Mouse (Mus musculus) embryonic stem cell, embryonic (primary cell): ENCODE data around the gene Trp53i13.

Source experiments
- CTCF ChIA-PET, 4 experiments: fragments of 300-600 bp in 2 of 4; fragments of 350-600 bp in 2 of 4; sonication (Branson Sonifier 250); formaldehyde crosslinking; loops; one replicate each; lab custom pipeline; 2022; ENCODE audit warnings: inconsistent platforms in 2 of 4; lab: Charles Lee
- POLR2A ChIA-PET, 4 experiments: fragments of 300-600 bp in 2 of 4; fragments of 350-600 bp in 2 of 4; sonication (Branson Sonifier 250); formaldehyde crosslinking; loops; one replicate each; lab custom pipeline; 2022; ENCODE audit warnings: antibody characterized with exemption in 4 of 4, inconsistent platforms in 1 of 4; lab: Charles Lee

Trp53i13 gene

DNA sequence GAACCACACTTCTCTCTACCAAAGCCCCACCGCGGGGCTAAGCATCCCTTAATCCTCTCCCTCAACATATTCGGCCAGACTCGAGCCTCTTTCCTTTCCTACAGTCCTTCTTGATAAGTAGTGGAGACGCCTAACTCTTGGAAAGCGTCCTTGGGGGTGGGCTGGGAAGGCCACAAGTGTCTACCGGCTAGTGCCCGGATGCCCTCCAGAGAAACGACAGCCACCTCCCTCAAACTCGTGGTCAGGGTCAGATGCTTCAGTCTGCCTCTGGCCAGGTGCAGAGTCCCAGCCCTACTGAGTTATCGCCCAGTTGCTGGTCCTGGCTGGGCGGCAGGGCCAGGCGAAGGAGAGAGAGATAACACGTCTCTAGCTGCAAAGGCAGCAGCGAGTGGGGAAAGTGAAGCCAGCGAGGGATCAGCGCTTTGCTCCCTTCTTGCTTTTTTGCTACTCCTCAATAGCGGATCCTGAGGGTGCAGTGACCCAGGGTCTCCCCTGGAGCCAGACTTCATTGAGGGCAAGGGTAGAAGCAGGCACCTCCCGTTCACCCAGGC is 1.4 kb downstream of the Trp53i13 start:
- ChIA-PET POLR2A (interaction anchor here (0.5 to 16.4 kb wide), 30 partner anchors 10 to 751 kb away, joined by 3 to 210 read pairs (median 4); partner anchors contain the start of genes Git1 (in 3 of the 4), Ankrd13b (in 2 of the 4), Taok1 (in 2 of the 4) and Gosr1 (in 1 of the 4)), CTCF (interaction anchor here in 3 of 4 experiments (1.0 to 6.4 kb wide), 9 partner anchors 11 to 47 kb away, joined by 3 to 32 read pairs (median 4); partner anchors contain the start of gene Git1 (in 2 of the 3))

DNA sequence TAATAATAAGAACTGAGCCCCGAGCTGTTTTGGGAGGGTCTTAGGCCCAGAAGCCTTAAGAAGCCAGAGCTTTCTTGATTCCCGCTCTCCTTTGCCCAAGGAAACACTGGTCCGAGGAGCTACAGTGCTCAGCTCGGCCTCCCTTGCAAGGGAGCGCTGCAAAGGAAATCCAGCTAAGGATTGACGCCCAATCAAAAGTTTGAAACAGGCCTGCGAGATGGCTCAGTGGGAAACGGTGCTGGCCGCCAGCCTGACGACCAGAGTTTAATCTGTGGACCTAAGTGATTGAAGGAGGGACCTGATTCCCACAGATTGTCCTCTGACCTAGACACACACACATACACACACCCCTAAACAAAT is 2.0 kb downstream of the Trp53i13 start:
- ChIA-PET CTCF (interaction anchor here in 3 of 4 experiments (1.1 to 6.4 kb wide), 8 partner anchors 11 to 47 kb away, joined by 3 to 32 read pairs (median 4); partner anchors contain the start of gene Git1 (in 2 of the 3)), POLR2A (interaction anchor here (0.5 to 16.4 kb wide), 26 partner anchors 8 to 847 kb away, joined by 3 to 210 read pairs (median 4); partner anchors contain the start of genes Ankrd13b (in 2 of the 4), Git1 (in 2 of the 4) and Taok1 (in 2 of the 4))

DNA sequence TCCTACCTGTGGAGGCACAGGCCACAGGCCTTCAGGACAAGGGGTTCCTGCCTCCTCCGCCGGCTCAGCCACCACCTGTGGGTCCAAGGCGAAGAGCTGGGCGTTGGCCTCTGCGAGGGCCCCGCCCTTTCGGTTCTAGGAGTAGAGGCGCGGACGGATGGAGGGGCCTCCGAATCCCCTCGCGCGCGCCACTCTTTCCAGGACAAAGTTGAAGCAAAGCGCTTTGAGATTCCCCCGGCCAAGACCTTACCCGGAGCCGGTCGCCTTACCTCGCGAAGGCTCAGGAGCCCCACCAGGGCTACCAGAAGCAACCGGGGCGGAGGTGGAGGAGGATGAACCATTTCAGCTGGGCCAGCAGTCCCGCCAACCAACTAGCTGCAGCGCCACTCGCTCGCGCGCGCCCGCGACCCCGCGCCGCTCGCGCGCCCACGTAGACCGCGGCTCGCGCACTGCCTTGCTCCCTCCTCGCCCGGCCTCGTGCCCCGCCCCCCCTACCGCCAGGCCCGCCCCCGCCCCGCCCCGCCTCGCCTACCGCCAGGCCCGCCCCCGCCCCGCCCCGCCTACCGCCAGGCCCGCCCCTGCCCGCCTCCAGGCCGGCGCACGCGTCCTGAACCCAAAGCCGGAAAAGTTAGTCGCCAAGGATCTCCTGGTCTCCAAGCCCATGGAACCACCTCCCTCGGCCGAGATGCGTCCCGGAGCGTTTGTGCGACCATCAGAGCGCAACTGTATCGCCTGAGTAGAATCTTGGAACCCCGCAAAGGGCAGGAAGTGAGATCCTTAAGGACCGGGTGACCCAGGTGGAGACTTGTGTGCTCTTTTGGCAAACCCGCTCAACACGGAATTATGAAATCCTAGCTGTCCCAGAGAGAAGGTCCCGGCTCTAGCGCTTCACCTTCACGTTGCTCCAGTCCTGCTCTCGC is 2.6 kb downstream of the Trp53i13 start:
- CTCF ChIA-PET: interaction anchor here in 3 of 4 experiments (0.5 to 6.4 kb wide), 12 partner anchors 9 to 469 kb away, joined by 3 to 32 read pairs (median 4); partner anchors contain the start of gene Git1 (in 1 of the 3)
- POLR2A ChIA-PET: interaction anchor here (0.6 to 16.4 kb wide), 30 partner anchors 8 to 847 kb away, joined by 3 to 210 read pairs (median 4); partner anchors contain the start of genes Ankrd13b (in 3 of the 4), Taok1 (in 3 of the 4), Git1 (in 2 of the 4) and Coro6 (in 1 of the 4)

DNA sequence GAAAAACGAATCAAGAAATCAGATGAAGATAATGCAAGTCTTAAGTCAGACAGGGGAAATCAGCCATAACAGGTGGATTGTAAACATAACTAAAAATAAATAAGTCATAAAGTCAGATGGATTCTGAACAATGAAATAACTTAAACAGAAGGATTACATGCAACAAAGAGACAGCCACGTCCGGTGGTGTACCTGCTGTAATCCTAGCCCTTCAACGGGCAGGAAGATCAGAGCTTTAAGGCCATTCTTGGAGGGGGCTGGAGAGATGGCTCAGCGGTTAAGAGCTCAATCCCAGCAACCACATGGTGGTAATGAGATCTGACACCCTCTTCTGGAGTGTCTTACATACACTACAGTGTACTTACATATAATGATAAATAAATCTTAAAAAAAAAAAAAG is 4.4 kb downstream of the Trp53i13 start:
- ChIA-PET POLR2A (interaction anchor here in 3 of 4 experiments (0.5 to 16.4 kb wide), 8 partner anchors 10 to 97 kb away, joined by 3 to 210 read pairs (median 4); partner anchors contain the start of genes Git1 (in 2 of the 3), Ankrd13b (in 1 of the 3) and Taok1 (in 1 of the 3)), CTCF (interaction anchor here in 2 of 4 experiments (0.7 to 6.4 kb wide), 3 partner anchors 10 to 16 kb away, joined by 4 to 32 read pairs (median 4); no protein-coding TSS in a partner anchor)

DNA sequence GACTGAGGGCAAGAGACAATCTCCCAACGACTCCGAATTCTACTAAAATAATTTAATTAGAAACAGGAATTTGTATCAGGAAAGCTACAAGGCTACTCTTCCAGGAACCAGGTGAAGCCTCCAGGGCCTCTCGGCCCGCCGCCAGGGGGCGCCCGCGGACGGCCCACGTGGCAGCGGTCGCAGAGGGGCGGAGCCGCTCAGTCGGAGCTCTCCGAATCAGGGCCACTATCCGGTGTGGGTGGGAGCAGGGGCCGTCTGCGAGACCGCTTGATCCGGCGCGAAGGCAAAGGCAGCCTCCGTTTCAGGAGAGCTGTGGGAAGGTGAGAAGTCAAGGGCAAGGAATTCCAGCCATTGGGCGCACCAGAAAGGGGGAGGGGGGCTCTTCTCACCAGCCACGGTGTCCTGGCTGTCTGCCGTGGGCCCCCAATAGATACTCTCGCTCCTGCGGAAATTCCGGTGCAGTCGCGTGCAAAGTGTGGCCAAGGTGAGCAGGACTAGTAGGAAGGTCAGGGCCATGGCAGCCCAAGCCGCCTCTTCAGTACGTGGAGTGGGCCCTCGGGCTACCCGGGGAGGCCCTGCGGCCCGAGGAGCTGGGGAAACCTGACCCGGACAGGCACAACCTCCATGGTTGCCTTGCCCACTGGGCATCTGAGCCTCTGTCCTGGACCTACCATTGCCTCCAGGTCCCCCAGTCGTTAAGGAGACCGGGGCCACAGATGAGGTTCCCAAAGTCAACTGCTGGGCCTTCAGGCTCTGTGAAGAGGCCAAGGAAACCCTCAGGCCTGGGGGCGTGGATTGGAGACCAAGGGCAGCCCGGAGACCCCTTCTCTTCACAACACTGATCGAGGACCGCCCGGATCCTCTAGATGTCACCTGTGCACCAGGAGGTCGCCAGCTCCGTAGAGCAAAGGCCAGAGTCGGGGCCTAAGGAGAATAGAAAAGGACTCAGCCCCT is 7.4 kb downstream of the Trp53i13 start:
- CTCF ChIA-PET: interaction anchor here (0.5 to 4.8 kb wide), 63 partner anchors 8 to 971 kb away, joined by 3 to 84 read pairs (median 4); partner anchors contain the start of genes Ankrd13b (in 3 of the 4), Git1 (in 3 of the 4), Gm10392 (in 1 of the 4) and Nek8 (in 1 of the 4)
- POLR2A ChIA-PET: interaction anchor here (0.5 to 16.4 kb wide), 38 partner anchors 8 to 474 kb away, joined by 3 to 210 read pairs (median 4); partner anchors contain the start of genes Git1 (in 4 of the 4), Taok1 (in 3 of the 4), Ankrd13b (in 2 of the 4) and Gm10392 (in 1 of the 4)

DNA sequence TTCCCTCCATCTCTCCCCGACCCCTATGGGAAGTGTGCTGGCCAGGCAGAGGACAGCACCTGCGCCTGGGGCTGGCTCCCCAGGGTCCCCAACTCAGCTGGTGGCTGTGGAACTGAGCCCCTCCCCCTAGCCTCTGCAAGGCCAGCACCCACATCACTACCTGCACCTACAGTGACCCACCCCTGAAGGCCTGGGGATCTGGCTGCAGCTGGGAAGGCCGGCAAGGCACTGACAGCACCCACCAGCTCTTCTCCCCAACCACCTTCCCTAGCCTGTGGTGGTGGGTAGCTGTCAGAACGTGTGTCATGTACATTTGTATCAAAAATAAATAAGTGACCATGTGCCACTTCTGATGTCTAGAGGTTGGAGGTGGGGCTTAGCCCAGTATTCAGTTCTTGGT is 8.4 kb downstream of the Trp53i13 start:
- ChIA-PET POLR2A (interaction anchor here (0.5 to 16.4 kb wide), 32 partner anchors 8 to 475 kb away, joined by 3 to 210 read pairs (median 4); partner anchors contain the start of genes Git1 (in 4 of the 4), Ankrd13b (in 2 of the 4), Taok1 (in 2 of the 4) and Gm10392 (in 1 of the 4)), CTCF (interaction anchor here (0.5 to 4.8 kb wide), 50 partner anchors 7 to 996 kb away, joined by 3 to 84 read pairs (median 4); partner anchors contain the start of genes Ankrd13b (in 3 of the 4), Git1 (in 2 of the 4), Gm10392 (in 1 of the 4) and Nek8 (in 1 of the 4))

DNA sequence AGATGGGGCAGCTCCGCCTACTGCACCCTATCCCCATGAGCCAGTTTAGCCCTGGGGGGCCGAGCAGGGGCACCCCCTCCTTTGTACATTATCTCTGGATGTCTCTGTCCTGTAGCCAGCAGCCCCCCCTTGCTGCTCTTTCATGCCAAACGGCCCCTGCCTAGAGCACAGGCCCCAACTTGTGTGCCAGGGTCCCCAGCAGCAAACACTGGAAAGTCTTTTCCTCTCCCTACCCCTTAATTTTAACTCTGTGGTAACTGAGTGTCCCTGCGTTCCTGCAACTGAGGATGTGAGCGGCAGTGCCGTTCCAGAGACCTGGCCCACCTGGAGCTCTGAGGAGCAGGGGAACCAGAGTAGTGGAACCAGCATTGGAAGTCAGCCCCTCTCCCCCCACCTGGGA is 8.8 kb downstream of the Trp53i13 start:
- POLR2A ChIA-PET: interaction anchor here in 3 of 4 experiments (0.6 to 16.4 kb wide), 10 partner anchors 9 to 475 kb away, joined by 3 to 210 read pairs (median 5); partner anchors contain the start of genes Ankrd13b (in 2 of the 3), Git1 (in 1 of the 3), Phf12 (in 1 of the 3) and Taok1 (in 1 of the 3)
- CTCF ChIA-PET: interaction anchor here (0.5 to 4.8 kb wide), 14 partner anchors 9 to 988 kb away, joined by 3 to 84 read pairs (median 5); partner anchors contain the start of genes Git1 (in 2 of the 4), Ankrd13b (in 1 of the 4) and Gm10392 (in 1 of the 4)

DNA sequence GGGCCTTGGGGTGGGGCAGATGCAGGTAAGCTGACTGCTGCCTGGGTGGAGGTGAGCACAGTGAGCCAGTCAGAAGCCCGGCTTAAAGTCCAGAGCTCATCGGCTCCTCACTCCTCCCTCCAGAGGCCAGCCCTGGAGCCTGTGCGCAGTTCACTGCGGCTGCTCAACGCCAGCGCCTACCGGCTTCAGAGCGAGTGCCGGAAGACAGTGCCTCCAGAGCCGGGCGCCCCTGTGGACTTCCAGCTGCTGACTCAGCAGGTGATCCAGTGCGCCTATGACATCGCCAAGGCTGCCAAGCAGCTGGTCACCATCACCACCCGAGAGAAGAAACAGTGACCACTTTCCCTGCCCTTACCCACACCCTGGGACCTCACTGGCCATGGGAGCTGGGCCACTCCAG is 9.5 kb downstream of the Trp53i13 start:
- CTCF ChIA-PET: interaction anchor here in 2 of 4 experiments (0.5 to 4.8 kb wide), 8 partner anchors 8 to 987 kb away, joined by 3 to 84 read pairs (median 4); partner anchors contain the start of genes Ankrd13b (in 1 of the 2) and Git1 (in 1 of the 2)

DNA sequence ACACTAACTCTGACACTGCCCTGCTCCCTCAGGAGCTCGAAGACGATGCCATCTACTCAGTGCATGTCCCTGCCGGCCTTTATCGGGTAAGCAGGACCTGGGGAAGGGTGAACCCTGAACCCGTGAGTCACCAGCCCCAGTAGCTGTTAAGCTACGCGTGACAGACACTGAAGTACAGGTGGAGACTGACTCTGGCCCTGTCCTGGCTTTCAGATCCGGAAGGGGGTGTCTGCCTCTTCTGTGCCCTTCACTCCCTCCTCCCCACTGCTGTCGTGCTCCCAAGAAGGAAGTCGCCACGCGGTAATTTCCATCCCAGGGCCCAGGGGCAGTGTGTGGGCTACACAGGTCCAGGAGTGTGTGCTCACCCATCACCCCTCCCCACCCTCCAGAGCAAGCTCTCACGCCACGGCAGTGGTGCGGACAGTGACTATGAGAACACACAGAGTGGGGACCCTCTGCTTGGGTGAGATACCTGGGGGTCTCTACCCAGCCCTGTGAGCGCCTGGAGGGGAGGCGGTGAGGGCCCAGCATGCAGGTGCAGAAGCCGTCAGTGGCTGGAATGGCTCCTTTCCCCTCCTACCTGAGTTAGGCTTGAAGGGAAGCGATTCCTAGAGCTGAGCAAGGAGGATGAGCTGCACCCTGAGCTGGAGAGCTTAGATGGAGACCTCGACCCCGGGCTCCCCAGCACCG is 10.3 kb downstream of the Trp53i13 start:
- CTCF ChIA-PET: interaction anchor here in 3 of 4 experiments (1.1 to 4.8 kb wide), 4 partner anchors 9 to 38 kb away, joined by 3 to 84 read pairs (median 4); partner anchors contain the start of gene Git1 (in 1 of the 3)
- POLR2A ChIA-PET: interaction anchor here in 2 of 4 experiments (0.9 to 16.4 kb wide), 8 partner anchors 8 to 399 kb away, joined by 3 to 210 read pairs (median 4); partner anchors contain the start of genes Ankrd13b (in 2 of the 2), Git1 (in 2 of the 2), Abhd15 (in 1 of the 2) and Gm10392 (in 1 of the 2)

More for the DNA sequence above, 9.5 kb downstream of the Trp53i13 start:
- POLR2A ChIA-PET: interaction anchor here in 3 of 4 experiments (0.5 to 16.4 kb wide), 11 partner anchors 7 to 879 kb away, joined by 3 to 210 read pairs (median 7); partner anchors contain the start of genes Ankrd13b (in 2 of the 3), Git1 (in 2 of the 3), Abhd15 (in 1 of the 3) and Gm10392 (in 1 of the 3)

DNA sequence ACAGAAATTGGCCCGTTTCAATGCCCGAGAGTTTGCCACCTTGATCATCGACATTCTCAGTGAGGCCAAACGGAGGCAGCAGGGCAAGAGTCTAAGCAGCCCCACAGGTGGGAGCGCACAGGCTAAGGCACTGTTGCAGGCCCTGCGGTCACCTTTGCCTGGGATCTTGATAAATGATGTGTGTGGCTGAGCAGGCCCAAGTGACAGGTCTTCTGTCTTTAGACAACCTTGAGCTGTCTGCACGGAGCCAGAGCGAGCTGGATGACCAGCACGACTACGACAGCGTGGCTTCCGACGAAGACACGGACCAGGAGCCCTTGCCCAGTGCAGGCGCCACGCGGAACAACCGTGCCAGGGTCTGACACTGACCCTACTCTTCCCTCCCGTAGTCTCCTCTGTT is 11.4 kb downstream of the Trp53i13 start:
- ChIA-PET POLR2A (interaction anchor here in 3 of 4 experiments (0.9 to 16.4 kb wide), 9 partner anchors 9 to 400 kb away, joined by 3 to 210 read pairs (median 10); partner anchors contain the start of genes Git1 (in 2 of the 3), Abhd15 (in 1 of the 3), Ankrd13b (in 1 of the 3) and Gm10392 (in 1 of the 3)), CTCF (interaction anchor here in 2 of 4 experiments (0.6 to 4.8 kb wide), 8 partner anchors 8 to 239 kb away, joined by 3 to 84 read pairs (median 3); partner anchors contain the start of gene Git1 (in 1 of the 2))

DNA sequence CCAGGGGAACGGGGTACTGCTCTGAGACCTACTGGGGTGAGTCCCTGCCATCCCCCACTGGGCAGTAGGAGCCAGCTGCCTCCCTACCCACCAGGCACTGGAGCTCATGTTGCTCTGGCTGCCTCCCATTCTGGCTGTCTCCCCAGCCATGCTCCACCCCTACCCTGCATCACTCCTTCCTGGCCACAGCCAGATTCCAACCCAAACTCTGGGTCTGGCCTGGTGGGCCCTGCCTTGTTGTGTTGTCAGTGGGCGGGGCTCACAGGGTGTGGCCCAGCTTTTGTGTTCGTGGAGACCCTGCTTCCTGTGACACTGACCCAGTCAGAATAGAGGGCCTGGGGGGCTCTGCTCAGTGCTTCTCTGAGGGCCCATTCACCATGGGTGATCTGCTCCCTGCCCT is 12.3 kb downstream of the Trp53i13 start:
- CTCF ChIA-PET: interaction anchor here in 3 of 4 experiments (0.7 to 2.5 kb wide), 12 partner anchors 10 to 317 kb away, joined by 3 to 11 read pairs (median 3); partner anchors contain the start of gene Ankrd13b (in 1 of the 3)
- POLR2A ChIA-PET: interaction anchor here (0.7 to 16.4 kb wide), 15 partner anchors 9 to 126 kb away, joined by 3 to 210 read pairs (median 5); partner anchors contain the start of genes Ankrd13b (in 3 of the 4), Git1 (in 3 of the 4), Abhd15 (in 2 of the 4) and Taok1 (in 2 of the 4)

DNA sequence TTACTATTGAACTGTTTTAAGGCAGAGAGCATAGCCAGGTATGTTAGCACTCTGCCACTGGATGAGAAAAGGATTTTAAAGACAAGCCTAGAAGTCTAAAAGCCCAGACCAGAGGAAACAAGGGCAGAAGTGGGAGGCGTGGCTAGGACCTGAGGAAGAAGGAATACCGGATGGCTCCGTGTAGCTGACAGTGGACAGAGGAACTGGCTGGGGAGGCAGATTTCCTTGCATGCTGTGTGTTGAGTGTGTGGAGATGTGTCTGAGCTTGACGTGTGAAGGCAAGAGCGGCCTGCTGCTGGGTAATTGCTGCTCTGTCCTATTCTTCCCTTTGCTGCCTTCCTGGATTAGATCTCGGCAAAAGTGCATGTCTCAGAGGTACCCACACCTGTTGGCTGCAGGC is 13.3 kb downstream of the Trp53i13 start:
- CTCF ChIA-PET: interaction anchor here in 2 of 4 experiments (0.9 to 3.4 kb wide), 8 partner anchors 8 to 318 kb away, joined by 3 to 32 read pairs (median 4); partner anchors contain the start of genes Git1 (in 2 of the 2), Abhd15 (in 1 of the 2), Ankrd13b (in 1 of the 2) and Trp53i13 (in 1 of the 2)

DNA sequence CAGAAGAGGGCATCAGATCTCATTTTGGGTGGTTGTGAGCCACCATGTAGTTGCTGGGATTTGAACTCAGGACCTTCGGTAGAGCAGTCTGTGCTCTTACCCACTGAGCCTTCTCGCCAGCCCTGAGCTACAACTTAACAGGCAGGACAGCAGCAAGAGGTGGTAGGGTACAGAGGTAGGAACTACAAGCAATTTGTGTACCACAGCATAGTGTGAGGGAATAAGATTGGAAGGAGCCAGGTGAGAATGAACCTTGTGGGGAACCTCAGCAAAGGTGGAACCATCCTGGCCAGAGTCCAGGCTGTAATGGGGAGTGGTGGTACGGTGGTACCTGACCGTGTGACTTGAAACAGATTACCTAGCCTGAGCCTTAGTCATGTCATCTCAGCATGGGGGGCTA is 13.8 kb downstream of the Trp53i13 start:
- CTCF ChIA-PET: interaction anchor here (0.5 to 3.4 kb wide), 19 partner anchors 9 to 1656 kb away, joined by 3 to 32 read pairs (median 5); partner anchors contain the start of genes Ankrd13b (in 2 of the 4), Abhd15 (in 1 of the 4), Git1 (in 1 of the 4) and Gm10392 (in 1 of the 4)
- POLR2A ChIA-PET: interaction anchor here in 3 of 4 experiments (0.5 to 16.4 kb wide), 8 partner anchors 9 to 745 kb away, joined by 3 to 210 read pairs (median 8); partner anchors contain the start of genes Abhd15 (in 1 of the 3), Ankrd13b (in 1 of the 3) and Git1 (in 1 of the 3)

More for the DNA sequence above, 13.3 kb downstream of the Trp53i13 start:
- POLR2A ChIA-PET: interaction anchor here in 3 of 4 experiments (0.6 to 16.4 kb wide), 11 partner anchors 9 to 480 kb away, joined by 3 to 210 read pairs (median 10); partner anchors contain the start of genes Git1 (in 3 of the 3), Abhd15 (in 2 of the 3), Ankrd13b (in 2 of the 3) and Phf12 (in 1 of the 3)
